Mouse (Mus musculus) thymus, postnatal 0 days (tissue): ENCODE data around the gene Casp14. TPM values are rescaled to one million over a fixed set of nuclear protein-coding genes. Genes with fewer than 3 reads are reported as not detected.
"Not testable (repeated sequence)": the region's sequence is repeated elsewhere in the genome, so short reads cannot be mapped to it uniquely, and the experiment has no call there.

Experiments used
- DNase-seq: peaks from one replicate; pipeline ENCODE4 v3.0.0-alpha.2; 2015; ENCODE audit warnings: low spot score
- polyA plus RNA-seq: library from polyadenylated mRNA; unstranded; fragments of >200 nt; fragmentation: Nextera tagmentation; extraction: Ambion mirVana; gene quantifications from 2 replicates; pipeline ENCODE4 v1.2.1, GENCODE M21; 2015

Casp14 gene
- polyA plus RNA-seq, 1 experiment from 2014 or later = 0.20 TPM

- not testable (repeated sequence) for DNase-seq
Measured at GRCm38 (mm10) chr10:78670121-78670520, 48.0 kb downstream of the Casp14 start.

GRCm38 (mm10) chr10:78666696-78667095 is 51.4 kb downstream of the Casp14 start:
- not testable (repeated sequence) for DNase-seq

- DNase-seq = no peak
Measured at GRCm38 (mm10) chr10:78664546-78664945, 53.5 kb downstream of the Casp14 start.

Other genes starting within 250 kb of the Casp14 start
- gene Olfr1358, start 200.9 kb downstream of the Casp14 start, polyA plus RNA-seq = not detected in 2 replicates
- gene Ilvbl, start 143.9 kb downstream of the Casp14 start, polyA plus RNA-seq = 300 and 352 TPM in 2 replicates
- gene Syde1, start 126.3 kb downstream of the Casp14 start, polyA plus RNA-seq = 3.5 TPM in 2 replicates
- gene Olfr1357, start 100.2 kb downstream of the Casp14 start, polyA plus RNA-seq = 0.05 and 0.18 TPM in 2 replicates
- gene Ccdc105, start 34.8 kb upstream of the Casp14 start, polyA plus RNA-seq = not detected in 2 replicates
- 0.09 and 0.14 TPM in 2 replicates for gene Slc1a6, start 62.2 kb upstream of the Casp14 start, polyA plus RNA-seq
- not detected in 2 replicates for gene Olfr1356, start 133.9 kb upstream of the Casp14 start, polyA plus RNA-seq
- gene Olfr1355, start 157.2 kb upstream of the Casp14 start, polyA plus RNA-seq = not detected in 2 replicates
- not detected in 2 replicates for gene Olfr1354, start 194.9 kb upstream of the Casp14 start, polyA plus RNA-seq
- gene Olfr8, start 232.3 kb upstream of the Casp14 start, polyA plus RNA-seq = not detected in 2 replicates
- gene Olfr1353, start 245.0 kb upstream of the Casp14 start, polyA plus RNA-seq = not detected in 2 replicates